Mouse (Mus musculus): Measurements from ENCODE around the gene Irf1. TPM values are rescaled to one million over a fixed set of nuclear protein-coding genes. Genes with fewer than 3 reads are reported as not detected.
"Not testable (repeated sequence)": the region's sequence is repeated elsewhere in the genome, so short reads cannot be mapped to it uniquely, and the experiment has no call there.

The Irf1 gene
- polyA plus RNA-seq, 1 experiment from 2014 or later: 13.2 TPM

GRCm38 (mm10) chr11:53755011-53755595, 14.7 kb upstream of the Irf1 start:
- H3K27ac ChIP-seq (replicated peaks; ENCODE audit: low read depth, low read length): no peak overlapping the region
- H3K4me3 ChIP-seq (ENCODE audit: low read depth, low read length): no peak overlapping the region
- no peak overlapping the region for H3K4me2 ChIP-seq (ENCODE audit: low read depth, low read length)
- no peaks in the 10 kb centered on the region for H3K9me3 ChIP-seq (ENCODE audit: control insufficient read depth, low read length)
- H3K36me3 ChIP-seq (ENCODE audit: control insufficient read depth, insufficient read depth, low read length): no peaks in the 10 kb centered on the region
- ATAC-seq (ENCODE audit: low read depth) (no peak), DNase-seq (ENCODE audit: low spot score) (no peak)
- peaks cover 18% of the 10 kb centered on the region for H3K4me1 ChIP-seq (ENCODE audit: control insufficient read depth, insufficient read depth, low read length)
- 79% methylated on average over 12 of the region's 12 CpGs for WGBS
- no peak overlapping the region for H3K9ac ChIP-seq (ENCODE audit: low read depth, low read length)
- no peaks in the 10 kb centered on the region for H3K27me3 ChIP-seq (replicated peaks; ENCODE audit: control insufficient read depth, insufficient read depth, low read length)

- H3K4me1 ChIP-seq (ENCODE audit: control insufficient read depth, insufficient read depth, low read length): peaks cover 32% of the 10 kb centered on the region
- no peak for DNase-seq (ENCODE audit: low spot score)
- no peak for ATAC-seq (ENCODE audit: low read depth)
- H3K9me3 ChIP-seq (ENCODE audit: control insufficient read depth, low read length): no peaks in the 10 kb centered on the region
- 0 out of 2 replicates have a peak, but pooled peaks cover 6% of the 10 kb centered on the region for H3K27me3 ChIP-seq (replicated peaks; ENCODE audit: control insufficient read depth, insufficient read depth, low read length)
- H3K4me2 ChIP-seq (ENCODE audit: low read depth, low read length): no peak overlapping the region
- no peak overlapping the region for H3K4me3 ChIP-seq (ENCODE audit: low read depth, low read length)
- no peaks in the 10 kb centered on the region for H3K36me3 ChIP-seq (ENCODE audit: control insufficient read depth, insufficient read depth, low read length)
- no peak overlapping the region for H3K9ac ChIP-seq (ENCODE audit: low read depth, low read length)
- WGBS: 86% methylated on average over 4 of the region's 4 CpGs
- no peak overlapping the region for H3K27ac ChIP-seq (replicated peaks; ENCODE audit: low read depth, low read length)
Measured at GRCm38 (mm10) chr11:53757612-53758011, 12.2 kb upstream of the Irf1 start.

- H3K4me1 ChIP-seq (ENCODE audit: control insufficient read depth, insufficient read depth, low read length): peaks cover 36% of the 10 kb centered on the region
- not testable (repeated sequence) for H3K9me3 ChIP-seq (ENCODE audit: control insufficient read depth, low read length); H3K4me2 ChIP-seq (ENCODE audit: low read depth, low read length); H3K27me3 ChIP-seq (replicated peaks; ENCODE audit: control insufficient read depth, insufficient read depth, low read length); ATAC-seq (ENCODE audit: low read depth); H3K27ac ChIP-seq (replicated peaks; ENCODE audit: low read depth, low read length); DNase-seq (ENCODE audit: low spot score); H3K9ac ChIP-seq (ENCODE audit: low read depth, low read length); H3K4me3 ChIP-seq (ENCODE audit: low read depth, low read length); H3K36me3 ChIP-seq (ENCODE audit: control insufficient read depth, insufficient read depth, low read length)
- WGBS: 78% methylated on average over 9 of the region's 9 CpGs
Measured at GRCm38 (mm10) chr11:53758033-53758432, 11.8 kb upstream of the Irf1 start.

- DNase-seq (ENCODE audit: low spot score): peak; percentile 36
- 0 out of 2 replicates have a peak, but pooled peaks cover 6% of the 10 kb centered on the region for H3K27me3 ChIP-seq (replicated peaks; ENCODE audit: control insufficient read depth, insufficient read depth, low read length)
- no peak overlapping the region for H3K4me2 ChIP-seq (ENCODE audit: low read depth, low read length)
- H3K9me3 ChIP-seq (ENCODE audit: control insufficient read depth, low read length): no peaks in the 10 kb centered on the region
- H3K9ac ChIP-seq (ENCODE audit: low read depth, low read length): no peak overlapping the region
- no peak for ATAC-seq (ENCODE audit: low read depth)
- 36% methylated on average over 6 of the region's 6 CpGs for WGBS
- no peaks in the 10 kb centered on the region for H3K36me3 ChIP-seq (ENCODE audit: control insufficient read depth, insufficient read depth, low read length)
- H3K4me3 ChIP-seq (ENCODE audit: low read depth, low read length): no peak overlapping the region
- peaks cover 44% of the 10 kb centered on the region for H3K4me1 ChIP-seq (ENCODE audit: control insufficient read depth, insufficient read depth, low read length)
- 0 out of 2 replicates have a peak overlapping the region, but pooled peaks have one; percentile 28 for H3K27ac ChIP-seq (replicated peaks; ENCODE audit: low read depth, low read length)
Measured at GRCm38 (mm10) chr11:53758791-53759351, 10.9 kb upstream of the Irf1 start.

GRCm38 (mm10) chr11:53759545-53760406, 10.0 kb upstream of the Irf1 start:
- Histone ChIP-seq H3K27me3 (replicated peaks; ENCODE audit: control insufficient read depth, insufficient read depth, low read length) (0 out of 2 replicates have a peak, but pooled peaks cover 6% of the 10 kb centered on the region), H3K9ac (ENCODE audit: low read depth, low read length) (peak overlapping the region; percentile 19; the same call in 1 of the 2 replicates), H3K9me3 (ENCODE audit: control insufficient read depth, low read length) (no peaks in the 10 kb centered on the region), H3K36me3 (ENCODE audit: control insufficient read depth, insufficient read depth, low read length) (no peaks in the 10 kb centered on the region), H3K27ac (replicated peaks; ENCODE audit: low read depth, low read length) (peak overlapping the region; percentile 11; the same call in 1 of the 2 replicates), H3K4me1 (ENCODE audit: control insufficient read depth, insufficient read depth, low read length) (peaks cover 52% of the 10 kb centered on the region), H3K4me3 (ENCODE audit: low read depth, low read length) (no peak overlapping the region), H3K4me2 (ENCODE audit: low read depth, low read length) (peak overlapping the region; percentile 16)
- peak; percentile 75 for DNase-seq (ENCODE audit: low spot score)
- WGBS: 12% methylated on average over 22 of the region's 22 CpGs
- peak; percentile 9; the same call in 1 of the 2 replicates for ATAC-seq (ENCODE audit: low read depth)

GRCm38 (mm10) chr11:53761284-53761683, 8.5 kb upstream of the Irf1 start:
- peaks cover 52% of the 10 kb centered on the region for H3K4me1 ChIP-seq (ENCODE audit: control insufficient read depth, insufficient read depth, low read length)
- no peak for DNase-seq (ENCODE audit: low spot score)

GRCm38 (mm10) chr11:53761822-53762221, 8.0 kb upstream of the Irf1 start:
- no peaks in the 10 kb centered on the region for H3K9me3 ChIP-seq (ENCODE audit: control insufficient read depth, low read length)
- H3K27me3 ChIP-seq (replicated peaks; ENCODE audit: control insufficient read depth, insufficient read depth, low read length): 0 out of 2 replicates have a peak, but pooled peaks cover 6% of the 10 kb centered on the region
- DNase-seq (ENCODE audit: low spot score): peak; percentile 57
- no peaks in the 10 kb centered on the region for H3K36me3 ChIP-seq (ENCODE audit: control insufficient read depth, insufficient read depth, low read length)
- peak overlapping the region; percentile 40 for H3K27ac ChIP-seq (replicated peaks; ENCODE audit: low read depth, low read length)
- no peak for ATAC-seq (ENCODE audit: low read depth)
- 46% methylated on average over 2 of the region's 2 CpGs for WGBS
- no peak overlapping the region for H3K9ac ChIP-seq (ENCODE audit: low read depth, low read length)
- H3K4me3 ChIP-seq (ENCODE audit: low read depth, low read length): no peak overlapping the region
- peaks cover 52% of the 10 kb centered on the region for H3K4me1 ChIP-seq (ENCODE audit: control insufficient read depth, insufficient read depth, low read length)
- no peak overlapping the region for H3K4me2 ChIP-seq (ENCODE audit: low read depth, low read length)

More at GRCm38 (mm10) chr11:53761284-53761683, 8.5 kb upstream of the Irf1 start:
- Histone ChIP-seq H3K27ac (replicated peaks; ENCODE audit: low read depth, low read length) (0 out of 2 replicates have a peak overlapping the region, but pooled peaks have one; percentile 40), H3K36me3 (ENCODE audit: control insufficient read depth, insufficient read depth, low read length) (no peaks in the 10 kb centered on the region), H3K4me3 (ENCODE audit: low read depth, low read length) (no peak overlapping the region), H3K9me3 (ENCODE audit: control insufficient read depth, low read length) (no peaks in the 10 kb centered on the region), H3K4me2 (ENCODE audit: low read depth, low read length) (no peak overlapping the region), H3K27me3 (replicated peaks; ENCODE audit: control insufficient read depth, insufficient read depth, low read length) (0 out of 2 replicates have a peak, but pooled peaks cover 6% of the 10 kb centered on the region), H3K9ac (ENCODE audit: low read depth, low read length) (no peak overlapping the region)
- no peak for ATAC-seq (ENCODE audit: low read depth)
- WGBS: 68% methylated on average over 5 of the region's 5 CpGs

- Histone ChIP-seq H3K9ac (ENCODE audit: low read depth, low read length) (no peak overlapping the region), H3K4me3 (ENCODE audit: low read depth, low read length) (peak overlapping the region; percentile 36; the same call in 1 of the 2 replicates), H3K27me3 (replicated peaks; ENCODE audit: control insufficient read depth, insufficient read depth, low read length) (0 out of 2 replicates have a peak, but pooled peaks cover 6% of the 10 kb centered on the region), H3K4me1 (ENCODE audit: control insufficient read depth, insufficient read depth, low read length) (peaks cover 52% of the 10 kb centered on the region), H3K9me3 (ENCODE audit: control insufficient read depth, low read length) (no peaks in the 10 kb centered on the region), H3K36me3 (ENCODE audit: control insufficient read depth, insufficient read depth, low read length) (no peaks in the 10 kb centered on the region), H3K27ac (replicated peaks; ENCODE audit: low read depth, low read length) (peak overlapping the region; percentile 91), H3K4me2 (ENCODE audit: low read depth, low read length) (peak overlapping the region; percentile 83)
- ATAC-seq (ENCODE audit: low read depth) (no peak), DNase-seq (ENCODE audit: low spot score) (no peak)
- WGBS: 61% methylated on average over 2 of the region's 2 CpGs
Measured at GRCm38 (mm10) chr11:53762426-53762825, 7.4 kb upstream of the Irf1 start.
